Mouse (Mus musculus): ENCODE data around the gene Aup1. TPM values are rescaled to one million over a fixed set of nuclear protein-coding genes. Genes with fewer than 3 reads are reported as not detected.

Aup1 gene
- polyA plus RNA-seq, 1 experiment from 2014 or later: 182 TPM

GRCm38 (mm10) chr6:83017190-83017589, 37.1 kb upstream of the Aup1 start:
- Histone ChIP-seq H3K27me3 (replicated peaks) (no peaks in the 10 kb centered on the region), H3K9ac (replicated peaks) (no peak overlapping the region), H3K4me2 (no peak overlapping the region), H3K36me3 (no peaks in the 10 kb centered on the region), H3K9me3 (replicated peaks) (no peaks in the 10 kb centered on the region), H3K4me3 (replicated peaks) (no peak overlapping the region), H3K4me1 (no peaks in the 10 kb centered on the region), H3K27ac (replicated peaks) (no peak overlapping the region)
- 79% methylated on average over 3 of the region's 3 CpGs for WGBS
- ATAC-seq (ENCODE audit: low FRiP score): no peak

GRCm38 (mm10) chr6:83019044-83019443, 35.3 kb upstream of the Aup1 start:
- Histone ChIP-seq H3K4me3 (replicated peaks) (no peak overlapping the region), H3K9ac (replicated peaks) (no peak overlapping the region), H3K27ac (replicated peaks) (no peak overlapping the region), H3K36me3 (no peaks in the 10 kb centered on the region), H3K4me2 (no peak overlapping the region), H3K4me1 (no peaks in the 10 kb centered on the region), H3K27me3 (replicated peaks) (no peaks in the 10 kb centered on the region), H3K9me3 (replicated peaks) (no peaks in the 10 kb centered on the region)
- no peak for ATAC-seq (ENCODE audit: low FRiP score)
- WGBS: 59% methylated on average over 3 of the region's 3 CpGs

GRCm38 (mm10) chr6:83020121-83020520, 34.2 kb upstream of the Aup1 start:
- no peak overlapping the region for H3K4me3 ChIP-seq (replicated peaks)
- no peaks in the 10 kb centered on the region for H3K36me3 ChIP-seq
- H3K9me3 ChIP-seq (replicated peaks): no peaks in the 10 kb centered on the region
- no peak for ATAC-seq (ENCODE audit: low FRiP score)
- H3K9ac ChIP-seq (replicated peaks): no peak overlapping the region
- no peaks in the 10 kb centered on the region for H3K4me1 ChIP-seq
- H3K27ac ChIP-seq (replicated peaks): no peak overlapping the region
- no peak overlapping the region for H3K4me2 ChIP-seq
- 91% methylated on average over 6 of the region's 6 CpGs for WGBS
- H3K27me3 ChIP-seq (replicated peaks): no peaks in the 10 kb centered on the region

GRCm38 (mm10) chr6:83020836-83021593, 33.3 kb upstream of the Aup1 start:
- Histone ChIP-seq H3K9ac (replicated peaks) (no peak overlapping the region), H3K4me1 (no peaks in the 10 kb centered on the region), H3K36me3 (no peaks in the 10 kb centered on the region), H3K4me3 (replicated peaks) (no peak overlapping the region), H3K4me2 (no peak overlapping the region), H3K9me3 (replicated peaks) (no peaks in the 10 kb centered on the region), H3K27ac (replicated peaks) (no peak overlapping the region), H3K27me3 (replicated peaks) (no peaks in the 10 kb centered on the region)
- 82% methylated on average over 4 of the region's 4 CpGs for WGBS
- no peak for ATAC-seq (ENCODE audit: low FRiP score)

- H3K27me3 ChIP-seq (replicated peaks): no peaks in the 10 kb centered on the region
- no peak overlapping the region for H3K4me2 ChIP-seq
- no peak overlapping the region for H3K9ac ChIP-seq (replicated peaks)
- no peak overlapping the region for H3K27ac ChIP-seq (replicated peaks)
- no peaks in the 10 kb centered on the region for H3K36me3 ChIP-seq
- ATAC-seq (ENCODE audit: low FRiP score): no peak
- H3K4me3 ChIP-seq (replicated peaks): no peak overlapping the region
- WGBS: 86% methylated on average over 9 of the region's 9 CpGs
- H3K9me3 ChIP-seq (replicated peaks): no peaks in the 10 kb centered on the region
- H3K4me1 ChIP-seq: no peaks in the 10 kb centered on the region
These were observed 31.3 kb upstream of the Aup1 start for GRCm38 (mm10) chr6:83023008-83023407.

- no peak overlapping the region for H3K27ac ChIP-seq (replicated peaks)
- no peaks in the 10 kb centered on the region for H3K36me3 ChIP-seq
- no peak overlapping the region for H3K9ac ChIP-seq (replicated peaks)
- no peaks in the 10 kb centered on the region for H3K27me3 ChIP-seq (replicated peaks)
- H3K4me3 ChIP-seq (replicated peaks): no peak overlapping the region
- no peak overlapping the region for H3K4me2 ChIP-seq
- 85% methylated on average over 2 of the region's 2 CpGs for WGBS
- no peaks in the 10 kb centered on the region for H3K4me1 ChIP-seq
- no peaks in the 10 kb centered on the region for H3K9me3 ChIP-seq (replicated peaks)
- no peak for ATAC-seq (ENCODE audit: low FRiP score)
These were observed 30.5 kb upstream of the Aup1 start for GRCm38 (mm10) chr6:83023786-83024185.

GRCm38 (mm10) chr6:83024421-83024820, 29.9 kb upstream of the Aup1 start:
- Histone ChIP-seq H3K9me3 (replicated peaks) (no peaks in the 10 kb centered on the region), H3K27me3 (replicated peaks) (no peaks in the 10 kb centered on the region), H3K4me3 (replicated peaks) (no peak overlapping the region), H3K9ac (replicated peaks) (no peak overlapping the region), H3K4me2 (no peak overlapping the region), H3K27ac (replicated peaks) (no peak overlapping the region), H3K36me3 (no peaks in the 10 kb centered on the region), H3K4me1 (no peaks in the 10 kb centered on the region)
- no peak for ATAC-seq (ENCODE audit: low FRiP score)
- WGBS: 75% methylated on average over 4 of the region's 4 CpGs

- no peaks in the 10 kb centered on the region for H3K36me3 ChIP-seq
- no peak overlapping the region for H3K4me2 ChIP-seq
- no peaks in the 10 kb centered on the region for H3K9me3 ChIP-seq (replicated peaks)
- H3K27me3 ChIP-seq (replicated peaks): peaks cover 7% of the 10 kb centered on the region; the same call in 1 of the 2 replicates
- no peak for ATAC-seq (ENCODE audit: low FRiP score)
- no peak overlapping the region for H3K4me3 ChIP-seq (replicated peaks)
- 100% methylated on average over 4 of the region's 4 CpGs for WGBS
- no peak overlapping the region for H3K9ac ChIP-seq (replicated peaks)
- H3K4me1 ChIP-seq: no peaks in the 10 kb centered on the region
- H3K27ac ChIP-seq (replicated peaks): no peak overlapping the region
These were observed 29.1 kb upstream of the Aup1 start for GRCm38 (mm10) chr6:83025221-83025620.

GRCm38 (mm10) chr6:83027293-83027692, 27.0 kb upstream of the Aup1 start:
- Histone ChIP-seq H3K27ac (replicated peaks) (no peak overlapping the region), H3K27me3 (replicated peaks) (peaks cover 24% of the 10 kb centered on the region), H3K4me3 (replicated peaks) (no peak overlapping the region), H3K9me3 (replicated peaks) (no peaks in the 10 kb centered on the region), H3K9ac (replicated peaks) (no peak overlapping the region), H3K4me1 (peaks cover 3% of the 10 kb centered on the region), H3K36me3 (no peaks in the 10 kb centered on the region), H3K4me2 (no peak overlapping the region)
- no peak for ATAC-seq (ENCODE audit: low FRiP score)
- 68% methylated on average over 8 of the region's 8 CpGs for WGBS

GRCm38 (mm10) chr6:83027706-83028105, 26.6 kb upstream of the Aup1 start:
- Histone ChIP-seq H3K9ac (replicated peaks) (no peak overlapping the region), H3K4me3 (replicated peaks) (no peak overlapping the region), H3K36me3 (no peaks in the 10 kb centered on the region), H3K4me2 (no peak overlapping the region), H3K27me3 (replicated peaks) (peaks cover 28% of the 10 kb centered on the region), H3K9me3 (replicated peaks) (no peaks in the 10 kb centered on the region), H3K4me1 (peaks cover 7% of the 10 kb centered on the region), H3K27ac (replicated peaks) (no peak overlapping the region)
- no peak for ATAC-seq (ENCODE audit: low FRiP score)
- 59% methylated on average over 7 of the region's 9 CpGs for WGBS

GRCm38 (mm10) chr6:83029777-83030176, 24.5 kb upstream of the Aup1 start:
- no peak for ATAC-seq (ENCODE audit: low FRiP score)
- WGBS: 28% methylated on average over 10 of the region's 10 CpGs
- Histone ChIP-seq H3K27ac (replicated peaks) (no peak overlapping the region), H3K4me3 (replicated peaks) (no peak overlapping the region), H3K36me3 (no peaks in the 10 kb centered on the region), H3K27me3 (replicated peaks) (peaks cover 43% of the 10 kb centered on the region), H3K9ac (replicated peaks) (no peak overlapping the region), H3K9me3 (replicated peaks) (no peaks in the 10 kb centered on the region), H3K4me2 (no peak overlapping the region), H3K4me1 (peaks cover 23% of the 10 kb centered on the region)

GRCm38 (mm10) chr6:83031111-83031510, 23.2 kb upstream of the Aup1 start:
- Histone ChIP-seq H3K27me3 (replicated peaks) (peaks cover 52% of the 10 kb centered on the region), H3K9ac (replicated peaks) (no peak overlapping the region), H3K4me2 (no peak overlapping the region), H3K36me3 (no peaks in the 10 kb centered on the region), H3K27ac (replicated peaks) (no peak overlapping the region), H3K9me3 (replicated peaks) (no peaks in the 10 kb centered on the region), H3K4me1 (peaks cover 23% of the 10 kb centered on the region), H3K4me3 (replicated peaks) (no peak overlapping the region)
- ATAC-seq (ENCODE audit: low FRiP score): no peak
- WGBS: 64% methylated on average over 7 of the region's 7 CpGs
